ENCODE assay signal across 14 mouse cellular contexts in genomic region chr5:132545761-132546160, GRCm38 (mm10). TPM values are rescaled to one million over a fixed set of nuclear protein-coding genes. Genes with fewer than 3 reads are reported as not detected.
DNase-seq lines count a peak whose midpoint lies in the region; ATAC-seq and TF ChIP-seq lines count a peak whose summit lies in the region.
"Had no signal": no experiment of that assay in that cellular context is flagged by ENCODE, and none has a peak within 500 bp of the region (broad histone marks: within the 10 kb centered on the region; RNA-seq: fewer than 3 reads in every experiment).

No protein-coding gene starts in this region.

- no peak overlapping the region for H3K27ac ChIP-seq in liver, postnatal 0 days (ENCODE audit: low read depth)
- H3K27ac ChIP-seq: heart, embryonic 13.5 days; layer of hippocampus, adult 2 months had no signal

- H3K4me2 ChIP-seq in liver, postnatal 0 days (ENCODE audit: low read depth, low read length), result no peak overlapping the region
- H3K4me2 ChIP-seq: heart, embryonic 13.5 days had no signal

- peaks cover 5% of the 10 kb centered on the region; the same call in 1 of the 2 replicates for H3K4me1 ChIP-seq in liver, postnatal 0 days (ENCODE audit: insufficient read depth)

- H3K9me3 ChIP-seq in liver, postnatal 0 days (ENCODE audit: low read length), result no peaks in the 10 kb centered on the region
- H3K9me3 ChIP-seq: heart, embryonic 13.5 days; megakaryocyte, embryonic 14.5 days had no signal

- no peak for TF ChIP-seq EP300 in liver, postnatal 0 days (IDR thresholded peaks at IDR 0.05; ENCODE audit: low read depth)

- no peak overlapping the region for H3K4me3 ChIP-seq in liver, postnatal 0 days (ENCODE audit: low read depth, low read length)
- H3K4me3 ChIP-seq: heart, embryonic 13.5 days; layer of hippocampus, adult 2 months; megakaryocyte, embryonic 14.5 days had no signal

- peaks cover 30% of the 10 kb centered on the region for H3K27me3 ChIP-seq in liver, postnatal 0 days (ENCODE audit: insufficient read depth, low read length)

- peak; percentile 50 for ATAC-seq in liver, postnatal 0 days
- ATAC-seq: forebrain, embryonic 14.5 days; hindbrain, embryonic 16.5 days had no signal

- H3K9ac ChIP-seq in liver, postnatal 0 days (replicated peaks), result no peak overlapping the region
- H3K9ac ChIP-seq: heart, embryonic 13.5 days had no signal

- DNase-seq in gastrocnemius, postnatal 25 days, result peak; percentile 11
- no peak for DNase-seq in gastrocnemius, postnatal 10 days
- DNase-seq in ovary, postnatal 36 days (ENCODE audit: low spot score), result peak; percentile 8
- DNase-seq in ovary, postnatal 10 days (ENCODE audit: low spot score), result no peak
- DNase-seq in cerebellum, postnatal 14 days, result peak; percentile 38 to 68
- DNase-seq in liver, postnatal 0 days, result peak; percentile 76
- DNase-seq in c-Kit-positive CD71-positive TER-119-positive erythroid progenitor cells, embryonic 14.5 days (ENCODE audit: low spot score), result no peak
- no peak for DNase-seq in urinary bladder, postnatal 14 days (ENCODE audit: low spot score)
- DNase-seq: kidney, adult 2 months had no signal

- no peaks in the 10 kb centered on the region for H3K36me3 ChIP-seq in liver, postnatal 0 days (replicated peaks; ENCODE audit: insufficient read depth, low read length)
- H3K36me3 ChIP-seq: heart, embryonic 13.5 days had no signal

- WGBS in liver, postnatal 0 days (ENCODE audit: insufficient replicate concordance), result 38% methylated on average over 1 of the region's 1 CpGs

- no peak for TF ChIP-seq CTCF in liver, postnatal 0 days (IDR thresholded peaks at IDR 0.05; ENCODE audit: low read depth)

RNA-seq across cellular contexts. Expression of gene Auts2, which starts 2.6 kb away (rescaled TPM):
- 10 to 100 TPM; 13.4 to 35.1 TPM for total RNA-seq in gastrocnemius, postnatal 25 days (2021)
- total RNA-seq in gastrocnemius, postnatal 10 days (2021), result 10 to 100 TPM; 36.2 to 49.1 TPM
- 0.96 and 1.0 TPM in 2 replicates for polyA plus RNA-seq in liver, postnatal 0 days (2015; fragmentation: Nextera tagmentation; extraction: Ambion mirVana)

Comparison
In these comparisons a context has a peak if more than half of its experiments do, and no peak if none do; other contexts are left out.
1. DNase-seq: peak in gastrocnemius, postnatal 25 days (single experiment), ovary, postnatal 36 days (single experiment), cerebellum, postnatal 14 days (2 of 2) and liver, postnatal 0 days (single experiment); none in gastrocnemius, postnatal 10 days (single experiment), ovary, postnatal 10 days (single experiment), c-Kit-positive CD71-positive TER-119-positive erythroid progenitor cells, embryonic 14.5 days (single experiment) and urinary bladder, postnatal 14 days (single experiment).